Mouse (Mus musculus): ENCODE results near the gene Slc26a8. TPM values are rescaled to one million over a fixed set of nuclear protein-coding genes. Genes with fewer than 3 reads are reported as not detected.
A peak's percentile ranks its signal among the peaks of the same experiment; 100 is the strongest.

Slc26a8 gene
- polyA plus RNA-seq, 1 experiment from 2014 or later, result 0.20 TPM

- Histone ChIP-seq H3K36me3 (peaks cover 27% of the 10 kb centered on the region), H3K4me3 (replicated peaks) (no peak overlapping the region), H3K27ac (no peak overlapping the region; the same call in 1 of the 2 replicates), H3K4me2 (no peak overlapping the region), H3K9ac (no peak overlapping the region), H3K4me1 (replicated peaks) (peaks cover 64% of the 10 kb centered on the region), H3K9me3 (replicated peaks) (no peaks in the 10 kb centered on the region), H3K27me3 (no peaks in the 10 kb centered on the region)
- DNase-seq (no peak), ATAC-seq (ENCODE audit: low read depth) (peak; percentile 48; the same call in 1 of the 2 replicates)
- 88% methylated on average over 6 of the region's 6 CpGs for WGBS (ENCODE audit: insufficient replicate concordance)
Observed at GRCm38 (mm10) chr17:28711237-28711636, 21.2 kb upstream of the Slc26a8 start.

- no peak for DNase-seq
- 84% methylated on average over 8 of the region's 8 CpGs for WGBS (ENCODE audit: insufficient replicate concordance)
- H3K27ac ChIP-seq, result no peak overlapping the region
Observed at GRCm38 (mm10) chr17:28710291-28710688, 20.3 kb upstream of the Slc26a8 start.

GRCm38 (mm10) chr17:28709552-28710290 is 19.7 kb upstream of the Slc26a8 start:
- H3K4me1 ChIP-seq (replicated peaks), result peaks cover 76% of the 10 kb centered on the region
- no peak overlapping the region for H3K27ac ChIP-seq
- H3K4me2 ChIP-seq, result no peak overlapping the region
- WGBS (ENCODE audit: insufficient replicate concordance), result 58% methylated on average over 8 of the region's 8 CpGs
- H3K36me3 ChIP-seq, result peaks cover 19% of the 10 kb centered on the region
- no peaks in the 10 kb centered on the region for H3K9me3 ChIP-seq (replicated peaks)
- no peak for DNase-seq
- no peaks in the 10 kb centered on the region for H3K27me3 ChIP-seq
- H3K4me3 ChIP-seq (replicated peaks), result no peak overlapping the region
- H3K9ac ChIP-seq, result 0 out of 2 replicates have a peak overlapping the region, but pooled peaks have one; percentile 8
- ATAC-seq (ENCODE audit: low read depth), result no peak

More at GRCm38 (mm10) chr17:28710291-28710688, 20.3 kb upstream of the Slc26a8 start:
- H3K9me3 ChIP-seq (replicated peaks), result no peaks in the 10 kb centered on the region
- peaks cover 19% of the 10 kb centered on the region for H3K36me3 ChIP-seq
- H3K4me1 ChIP-seq (replicated peaks), result peaks cover 71% of the 10 kb centered on the region
- H3K27me3 ChIP-seq, result no peaks in the 10 kb centered on the region
- H3K4me3 ChIP-seq (replicated peaks), result no peak overlapping the region
- no peak for ATAC-seq (ENCODE audit: low read depth)
- no peak overlapping the region for H3K4me2 ChIP-seq
- no peak overlapping the region for H3K9ac ChIP-seq

- Histone ChIP-seq H3K27ac (no peak overlapping the region), H3K9ac (no peak overlapping the region), H3K4me2 (no peak overlapping the region), H3K9me3 (replicated peaks) (no peaks in the 10 kb centered on the region), H3K36me3 (peaks cover 13% of the 10 kb centered on the region), H3K4me3 (replicated peaks) (no peak overlapping the region), H3K27me3 (no peaks in the 10 kb centered on the region), H3K4me1 (replicated peaks) (peaks cover 76% of the 10 kb centered on the region)
- 26% methylated on average over 2 of the region's 2 CpGs for WGBS (ENCODE audit: insufficient replicate concordance)
- DNase-seq (no peak), ATAC-seq (ENCODE audit: low read depth) (no peak)
Observed at GRCm38 (mm10) chr17:28708989-28709388, 19.0 kb upstream of the Slc26a8 start.

GRCm38 (mm10) chr17:28707816-28708215 is 17.8 kb upstream of the Slc26a8 start:
- Histone ChIP-seq H3K4me2 (no peak overlapping the region), H3K9me3 (replicated peaks) (no peaks in the 10 kb centered on the region), H3K9ac (no peak overlapping the region), H3K27me3 (no peaks in the 10 kb centered on the region), H3K27ac (no peak overlapping the region), H3K4me3 (replicated peaks) (no peak overlapping the region), H3K4me1 (replicated peaks) (peaks cover 76% of the 10 kb centered on the region), H3K36me3 (peaks cover 8% of the 10 kb centered on the region)
- ATAC-seq (ENCODE audit: low read depth) (no peak), DNase-seq (no peak)
- 65% methylated on average over 2 of the region's 2 CpGs for WGBS (ENCODE audit: insufficient replicate concordance)

- ATAC-seq (ENCODE audit: low read depth), result no peak
Observed at GRCm38 (mm10) chr17:28707136-28707627, 17.1 kb upstream of the Slc26a8 start.

GRCm38 (mm10) chr17:28706697-28707096 is 16.7 kb upstream of the Slc26a8 start:
- H3K36me3 ChIP-seq, result peaks cover 8% of the 10 kb centered on the region
- no peak overlapping the region for H3K4me2 ChIP-seq
- no peaks in the 10 kb centered on the region for H3K27me3 ChIP-seq
- DNase-seq (no peak), ATAC-seq (ENCODE audit: low read depth) (no peak)
- no peaks in the 10 kb centered on the region for H3K9me3 ChIP-seq (replicated peaks)
- no peak overlapping the region for H3K4me3 ChIP-seq (replicated peaks)
- H3K9ac ChIP-seq, result no peak overlapping the region
- WGBS (ENCODE audit: insufficient replicate concordance), result 8% methylated on average over 1 of the region's 1 CpGs
- no peak overlapping the region for H3K27ac ChIP-seq
- H3K4me1 ChIP-seq (replicated peaks), result peaks cover 76% of the 10 kb centered on the region

More at GRCm38 (mm10) chr17:28707136-28707627, 17.1 kb upstream of the Slc26a8 start:
- H3K9ac ChIP-seq, result no peak overlapping the region
- H3K4me3 ChIP-seq (replicated peaks), result no peak overlapping the region
- DNase-seq, result no peak
- H3K9me3 ChIP-seq (replicated peaks), result no peaks in the 10 kb centered on the region
- H3K36me3 ChIP-seq, result peaks cover 8% of the 10 kb centered on the region
- H3K4me1 ChIP-seq (replicated peaks), result peaks cover 76% of the 10 kb centered on the region
- no peak overlapping the region for H3K4me2 ChIP-seq
- H3K27ac ChIP-seq, result no peak overlapping the region
- WGBS (ENCODE audit: insufficient replicate concordance), result 84% methylated on average over 3 of the region's 3 CpGs
- H3K27me3 ChIP-seq, result no peaks in the 10 kb centered on the region

- no peak overlapping the region for H3K4me2 ChIP-seq
- DNase-seq, result no peak
- no peaks in the 10 kb centered on the region for H3K9me3 ChIP-seq (replicated peaks)
- no peak overlapping the region for H3K4me3 ChIP-seq (replicated peaks)
- peaks cover 16% of the 10 kb centered on the region for H3K36me3 ChIP-seq
- 56% methylated on average over 2 of the region's 2 CpGs for WGBS (ENCODE audit: insufficient replicate concordance)
- H3K27me3 ChIP-seq, result no peaks in the 10 kb centered on the region
- H3K27ac ChIP-seq, result no peak overlapping the region
- peaks cover 74% of the 10 kb centered on the region for H3K4me1 ChIP-seq (replicated peaks)
- no peak for ATAC-seq (ENCODE audit: low read depth)
- H3K9ac ChIP-seq, result no peak overlapping the region
Observed at GRCm38 (mm10) chr17:28702646-28703045, 12.6 kb upstream of the Slc26a8 start.

- no peak overlapping the region for H3K4me2 ChIP-seq
- WGBS (ENCODE audit: insufficient replicate concordance), result 71% methylated on average over 3 of the region's 3 CpGs
- DNase-seq (no peak), ATAC-seq (ENCODE audit: low read depth) (no peak)
- H3K9me3 ChIP-seq (replicated peaks), result no peaks in the 10 kb centered on the region
- peaks cover 16% of the 10 kb centered on the region for H3K36me3 ChIP-seq
- no peaks in the 10 kb centered on the region for H3K27me3 ChIP-seq
- no peak overlapping the region for H3K27ac ChIP-seq
- H3K9ac ChIP-seq, result no peak overlapping the region
- no peak overlapping the region for H3K4me3 ChIP-seq (replicated peaks)
- peaks cover 74% of the 10 kb centered on the region for H3K4me1 ChIP-seq (replicated peaks)
Observed at GRCm38 (mm10) chr17:28701737-28702136, 11.7 kb upstream of the Slc26a8 start.

GRCm38 (mm10) chr17:28701171-28701570 is 11.1 kb upstream of the Slc26a8 start:
- Histone ChIP-seq H3K4me2 (no peak overlapping the region), H3K27me3 (no peaks in the 10 kb centered on the region), H3K9me3 (replicated peaks) (no peaks in the 10 kb centered on the region), H3K4me1 (replicated peaks) (peaks cover 75% of the 10 kb centered on the region), H3K27ac (no peak overlapping the region), H3K4me3 (replicated peaks) (no peak overlapping the region), H3K9ac (no peak overlapping the region), H3K36me3 (peaks cover 16% of the 10 kb centered on the region)
- ATAC-seq (ENCODE audit: low read depth), result no peak
- DNase-seq, result no peak
- 72% methylated on average over 4 of the region's 4 CpGs for WGBS (ENCODE audit: insufficient replicate concordance)

GRCm38 (mm10) chr17:28699789-28700188 is 9.8 kb upstream of the Slc26a8 start:
- no peak overlapping the region for H3K27ac ChIP-seq
- H3K4me1 ChIP-seq (replicated peaks), result peaks cover 78% of the 10 kb centered on the region
- no peaks in the 10 kb centered on the region for H3K9me3 ChIP-seq (replicated peaks)
- H3K4me3 ChIP-seq (replicated peaks), result no peak overlapping the region
- no peaks in the 10 kb centered on the region for H3K27me3 ChIP-seq
- peaks cover 14% of the 10 kb centered on the region for H3K36me3 ChIP-seq
- ATAC-seq (ENCODE audit: low read depth) (peak; percentile 74), DNase-seq (no peak)
- WGBS (ENCODE audit: insufficient replicate concordance), result 22% methylated on average over 7 of the region's 7 CpGs
- H3K4me2 ChIP-seq, result no peak overlapping the region
- H3K9ac ChIP-seq, result no peak overlapping the region

GRCm38 (mm10) chr17:28698672-28699071 is 8.6 kb upstream of the Slc26a8 start:
- WGBS (ENCODE audit: insufficient replicate concordance), result 55% methylated on average over 2 of the region's 2 CpGs
- no peak for DNase-seq
- no peak for ATAC-seq (ENCODE audit: low read depth)
- no peak overlapping the region for H3K4me3 ChIP-seq (replicated peaks)
- H3K27ac ChIP-seq, result no peak overlapping the region
- 0 out of 2 replicates have a peak overlapping the region, but pooled peaks have one; percentile 18 for H3K9ac ChIP-seq
- H3K27me3 ChIP-seq, result no peaks in the 10 kb centered on the region
- no peaks in the 10 kb centered on the region for H3K9me3 ChIP-seq (replicated peaks)
- H3K36me3 ChIP-seq, result peaks cover 18% of the 10 kb centered on the region; the same call in 1 of the 2 replicates
- peaks cover 86% of the 10 kb centered on the region for H3K4me1 ChIP-seq (replicated peaks)
- no peak overlapping the region for H3K4me2 ChIP-seq

All from liver, embryonic 13.5 days (tissue).